Mouse (Mus musculus): ENCODE data around the gene Atp6v0d1.

DNA sequence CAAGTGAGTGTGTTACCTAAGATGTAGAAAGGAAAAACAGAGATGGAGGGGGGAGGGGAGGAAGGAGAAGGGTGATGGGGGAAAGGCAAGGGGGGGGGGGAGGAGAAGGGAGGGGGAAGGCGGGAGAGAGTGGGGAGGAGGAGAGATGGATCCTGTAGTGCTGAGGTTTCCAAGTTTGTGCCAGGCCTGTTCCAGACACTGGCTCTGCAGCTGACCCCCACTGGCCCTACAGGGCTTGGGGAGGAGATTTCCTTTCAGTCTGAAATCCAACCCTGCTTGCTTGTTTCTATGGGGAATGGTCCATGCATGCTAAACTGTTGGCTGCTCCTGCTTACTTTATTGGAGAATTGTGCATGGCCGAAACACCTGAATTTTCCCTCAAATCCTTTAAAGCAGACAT lies 57.1 kb downstream of the Atp6v0d1 start:
- TF ChIP-seq CTCF (IDR thresholded peaks at IDR 0.05; ENCODE audit: low read depth, low read length) (no peak), GATA2 (IDR thresholded peaks at IDR 0.05; ENCODE audit: borderline replicate concordance, low read depth, low read length) (no peak), POLR2AphosphoS5 (IDR thresholded peaks at IDR 0.05; ENCODE audit: insufficient replicate concordance, low read depth, low read length) (no peak), TAL1 (conservative IDR thresholded peaks at IDR 0.05; ENCODE audit: low read depth, low read length) (no peak), GATA1 (IDR thresholded peaks at IDR 0.05; ENCODE audit: borderline replicate concordance, low read length) (no peak)

All from G1E (cell line).